Mouse (Mus musculus) cerebellum, adult 2 months (tissue): ENCODE measurements at regions not wholly inside any gene's neighbourhood (a gene's known extent, or its start where the extent isn't known, plus 50 kb on each side); places are given as distances from the start of the nearest gene placed in this dataset.

Experiments
- CTCF ChIP-seq: fragments of 200-500 bp; IDR thresholded peaks from 2 replicates; pipeline ENCODE4 v1.5.1; 2011; ENCODE audit warnings: low read depth, mild to moderate bottlenecking, control low read depth, low read length, moderate library complexity, borderline replicate concordance; ENCODE audit not compliant: insufficient read depth
- POLR2A ChIP-seq: fragments of 200-500 bp; IDR thresholded peaks from 2 replicates; pipeline ENCODE4 v1.6.1; 2011; ENCODE audit warnings: low read length, control low read depth, borderline replicate concordance; ENCODE audit not compliant: insufficient read depth

- TF ChIP-seq CTCF (no peak), POLR2A (no peak)
Observed at GRCm38 (mm10) chr14:97068770-97069169, 549.9 kb upstream of the Klhl1 start.
